Mouse (Mus musculus): ENCODE measurements at regions not wholly inside any gene's neighbourhood (a gene's known extent, or its start where the extent isn't known, plus 50 kb on each side); places are given as distances from the start of the nearest gene placed in this dataset.

- DNase-seq: no peak
Observed at GRCm38 (mm10) chr12:28176016-28176415, 376.2 kb downstream of the Dcdc2c start.

- no peak for DNase-seq
Observed at GRCm38 (mm10) chr12:28174078-28174477, 378.1 kb downstream of the Dcdc2c start.

- DNase-seq: peak in 1 of 2 experiments; percentile 8
Observed at GRCm38 (mm10) chr12:28158786-28159185, 393.4 kb downstream of the Dcdc2c start.

- no peak for DNase-seq
Observed at GRCm38 (mm10) chr12:28150759-28151158, 401.4 kb downstream of the Dcdc2c start.

- DNase-seq: peak in 1 of 2 experiments; percentile 3
Observed at GRCm38 (mm10) chr12:28135810-28136592, 416.2 kb downstream of the Dcdc2c start.

GRCm38 (mm10) chr12:28122766-28123165 lies 429.4 kb downstream of the Dcdc2c start:
- DNase-seq: no peak

GRCm38 (mm10) chr12:28120106-28120505 lies 432.1 kb downstream of the Dcdc2c start:
- no peak for DNase-seq

- DNase-seq: no peak
Observed at GRCm38 (mm10) chr12:28090673-28091072, 461.5 kb downstream of the Dcdc2c start.

GRCm38 (mm10) chr12:28085460-28085859 lies 466.7 kb downstream of the Dcdc2c start:
- no peak for DNase-seq

- DNase-seq: no peak
Observed at GRCm38 (mm10) chr12:28076606-28077005, 475.6 kb downstream of the Dcdc2c start.

- no peak for DNase-seq
Observed at GRCm38 (mm10) chr12:28068584-28068983, 483.6 kb downstream of the Dcdc2c start.

- DNase-seq: no peak
Observed at GRCm38 (mm10) chr12:28060281-28060680, 491.9 kb downstream of the Dcdc2c start.

GRCm38 (mm10) chr12:28055518-28056280 lies 496.5 kb downstream of the Dcdc2c start:
- peak; percentile 10 to 46 for DNase-seq

- DNase-seq: no peak
Observed at GRCm38 (mm10) chr12:28054444-28054843, 497.8 kb downstream of the Dcdc2c start.

- no peak for DNase-seq
Observed at GRCm38 (mm10) chr12:28047989-28048388, 504.2 kb downstream of the Dcdc2c start.

- DNase-seq: no peak
Observed at GRCm38 (mm10) chr12:28038161-28038911, 513.9 kb downstream of the Dcdc2c start.

GRCm38 (mm10) chr12:27999170-27999569 lies 553.0 kb downstream of the Dcdc2c start:
- DNase-seq: no peak

GRCm38 (mm10) chr12:27992152-27992551 lies 560.0 kb downstream of the Dcdc2c start:
- DNase-seq: no peak

- DNase-seq: no peak
Observed at GRCm38 (mm10) chr12:27984261-27984841, 567.8 kb downstream of the Dcdc2c start.

GRCm38 (mm10) chr12:27978257-27978931 lies 573.8 kb downstream of the Dcdc2c start:
- DNase-seq: peak in 1 of 2 experiments; percentile 10

- DNase-seq: no peak
Observed at GRCm38 (mm10) chr12:27977548-27978256, 574.5 kb downstream of the Dcdc2c start.

- no peak for DNase-seq
Observed at GRCm38 (mm10) chr12:27962908-27963307, 589.3 kb downstream of the Dcdc2c start.
